Mouse (Mus musculus) limb, embryonic 12.5 days (tissue): ENCODE data around the gene Cct8. TPM values are rescaled to one million over a fixed set of nuclear protein-coding genes. Genes with fewer than 3 reads are reported as not detected.

Experiments used
- polyA plus RNA-seq: library from polyadenylated mRNA; unstranded; fragments of >200 nt; fragmentation: Nextera tagmentation; extraction: Ambion mirVana; gene quantifications from 2 replicates; pipeline ENCODE4 v1.2.1, GENCODE M21; 2016

The Cct8 gene
- polyA plus RNA-seq, 1 experiment from 2014 or later = 546 TPM

Other genes starting within 250 kb of the Cct8 start
- gene N6amt1, start 141.7 kb downstream of the Cct8 start, polyA plus RNA-seq = 27.9 and 30.5 TPM in 2 replicates
- 33.2 and 37.3 TPM in 2 replicates for gene Ltn1, start 63.3 kb downstream of the Cct8 start, polyA plus RNA-seq
- 10.4 and 11.0 TPM in 2 replicates for gene Rwdd2b, start 55.3 kb downstream of the Cct8 start, polyA plus RNA-seq
- 43.9 and 45.6 TPM in 2 replicates for gene Usp16, start 41.2 kb downstream of the Cct8 start, polyA plus RNA-seq
- not detected in 2 replicates for gene Map3k7cl, start 57.5 kb upstream of the Cct8 start, polyA plus RNA-seq
- 19.4 and 20.4 TPM in 2 replicates for gene Bach1, start 203.1 kb upstream of the Cct8 start, polyA plus RNA-seq